In the genomic region with DNA sequence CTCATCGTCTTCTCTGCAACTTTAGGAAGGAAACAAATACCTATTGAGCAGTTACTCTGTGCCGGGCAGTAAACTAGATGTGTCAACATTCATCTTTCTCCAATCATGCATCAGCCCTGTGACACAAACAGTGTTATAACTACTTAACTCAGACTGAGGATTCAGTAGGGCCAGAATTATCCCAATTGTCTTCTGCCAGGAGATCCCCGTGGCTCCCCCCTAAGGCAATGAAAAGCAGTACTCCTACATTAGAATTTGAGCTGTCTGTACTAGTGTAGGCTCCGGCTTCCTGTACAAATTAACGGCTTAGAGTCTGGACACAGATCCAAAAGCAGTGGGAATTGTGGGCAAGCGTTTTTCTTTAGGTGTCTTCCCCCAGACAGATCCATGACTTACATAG, we compare ENCODE assay signal across 8 mouse cellular contexts. TPM values are rescaled to one million over a fixed set of nuclear protein-coding genes. Genes with fewer than 3 reads are reported as not detected.
DNase-seq lines count a peak whose midpoint lies in the region; ATAC-seq and TF ChIP-seq lines count a peak whose summit lies in the region.

No protein-coding gene starts in this region.

- no peaks in the 10 kb centered on the region for H3K9me3 ChIP-seq in forebrain, postnatal 0 days (ENCODE audit: low read length)
- no peaks in the 10 kb centered on the region for H3K9me3 ChIP-seq in liver, embryonic 16.5 days (replicated peaks; ENCODE audit: control insufficient read depth, low read length)

- H3K27me3 ChIP-seq in C2C12 (ENCODE audit: control insufficient read depth, insufficient read depth, insufficient read length), result no peaks in the 10 kb centered on the region
- no peaks in the 10 kb centered on the region for H3K27me3 ChIP-seq in forebrain, postnatal 0 days (ENCODE audit: insufficient read depth, low read length)
- no peaks in the 10 kb centered on the region for H3K27me3 ChIP-seq in liver, embryonic 16.5 days (ENCODE audit: control insufficient read depth, insufficient read depth, low read depth, low read length)

- whole genome bisulfite sequencing in forebrain, postnatal 0 days, result 70% methylated on average over 6 of the region's 6 CpGs
- 51% methylated on average over 6 of the region's 6 CpGs for WGBS in liver, embryonic 16.5 days (ENCODE audit: insufficient replicate concordance)

- ATAC-seq in forebrain, postnatal 0 days, result no peak
- ATAC-seq in liver, embryonic 16.5 days (ENCODE audit: low read depth), result no peak

- no peak overlapping the region for H3ac ChIP-seq in C2C12 (ENCODE audit: control insufficient read depth, insufficient read length, low read depth)

- peaks cover 46% of the 10 kb centered on the region for H3K79me3 ChIP-seq in C2C12 (ENCODE audit: low read depth)

- peak overlapping the region; percentile 83 for H3K4me2 ChIP-seq in forebrain, postnatal 0 days (ENCODE audit: low read depth)
- peak overlapping the region; percentile 69 for H3K4me2 ChIP-seq in liver, embryonic 16.5 days (ENCODE audit: low read depth, low read length)

- peak overlapping the region; percentile 97; the same call in 1 of the 2 replicates for H3K27ac ChIP-seq in gastrocnemius, adult 2 months
- 0 out of 2 replicates have a peak overlapping the region, but pooled peaks have one; percentile 71 for H3K27ac ChIP-seq in forebrain, postnatal 0 days (ENCODE audit: low read depth, low read length)
- H3K27ac ChIP-seq in liver, embryonic 16.5 days (ENCODE audit: low read length), result no peak overlapping the region

- H3K4me3 ChIP-seq in gastrocnemius, adult 2 months, result peak overlapping the region; percentile 85
- peak overlapping the region; percentile 90 for H3K4me3 ChIP-seq in C2C12 (ENCODE audit: insufficient read depth, poor library complexity, severe bottlenecking)
- peak overlapping the region; percentile 78 for H3K4me3 ChIP-seq in forebrain, postnatal 0 days (ENCODE audit: low read depth, low read length)
- no peak overlapping the region for H3K4me3 ChIP-seq in liver, embryonic 16.5 days (ENCODE audit: low read depth, low read length)

- peak overlapping the region; percentile 60; the same call in 1 of the 2 replicates for H3K9ac ChIP-seq in forebrain, postnatal 0 days
- H3K9ac ChIP-seq in liver, embryonic 16.5 days (ENCODE audit: low read depth, low read length), result no peak overlapping the region

- intact Hi-C loops in gastrocnemius, adult 2 months (cut with DNase I), result loop anchor here (5.0 kb wide), 1 partner anchor 288 kb away; no protein-coding TSS in a partner anchor

- no peak for DNase-seq in gastrocnemius, adult 2 months
- DNase-seq in gastrocnemius, postnatal 25 days, result no peak
- DNase-seq in forebrain, postnatal 0 days, result no peak
- DNase-seq in ovary, postnatal 36 days (ENCODE audit: low spot score), result no peak
- DNase-seq in cerebellum, postnatal 25 days, result no peak
- DNase-seq in frontal cortex, adult 2 months (ENCODE audit: extremely low spot score in 1 of 2, low spot score in 1 of 2), result no peak

- no peak for TF ChIP-seq CTCF in gastrocnemius, adult 2 months (IDR thresholded peaks at IDR 0.05)
- TF ChIP-seq CTCF in C2C12 (IDR thresholded peaks at IDR 0.05; ENCODE audit: control insufficient read depth, insufficient read depth, insufficient read length), result no peak
- TF ChIP-seq CTCF in forebrain, postnatal 0 days (IDR thresholded peaks at IDR 0.05; ENCODE audit: low read depth), result peak; percentile 23; the same call in 1 of the 2 replicates

- peaks cover 41% of the 10 kb centered on the region for H3K36me3 ChIP-seq in C2C12 (ENCODE audit: control insufficient read depth, insufficient read depth)
- H3K36me3 ChIP-seq in forebrain, postnatal 0 days (ENCODE audit: insufficient read depth), result peaks cover 43% of the 10 kb centered on the region
- H3K36me3 ChIP-seq in liver, embryonic 16.5 days (ENCODE audit: control insufficient read depth, insufficient read depth), result peaks cover 22% of the 10 kb centered on the region

- 0 out of 2 replicates have a peak, but pooled peaks cover 8% of the 10 kb centered on the region for H3K4me1 ChIP-seq in forebrain, postnatal 0 days (ENCODE audit: insufficient read depth)
- peaks cover 19% of the 10 kb centered on the region for H3K4me1 ChIP-seq in liver, embryonic 16.5 days (ENCODE audit: control insufficient read depth, low read depth, low read length)

- peaks cover 62% of the 10 kb centered on the region for H3K79me2 ChIP-seq in C2C12 (ENCODE audit: control insufficient read depth, insufficient read depth)

TF ChIP-seq in C2C12, 6 proteins besides CTCF, POLR2A, EP300 and RAD21:
- no peak for TF ChIP-seq CEBPB (IDR thresholded peaks at IDR 0.05; ENCODE audit: low read depth)
- TF ChIP-seq MAX (IDR thresholded peaks at IDR 0.05), result no peak
- no peak for TF ChIP-seq USF1 (IDR thresholded peaks at IDR 0.05; ENCODE audit: low read depth)
- TF ChIP-seq FOSL1 (IDR thresholded peaks at IDR 0.05; ENCODE audit: insufficient read depth, low read length, poor library complexity, severe bottlenecking), result no peak
- no peak for TF ChIP-seq MYOD1 (IDR thresholded peaks at IDR 0.05; ENCODE audit: control insufficient read depth, insufficient read length, low read depth)
- no peak for TF ChIP-seq MYOG (IDR thresholded peaks at IDR 0.05; ENCODE audit: control insufficient read depth, extremely low read depth, insufficient read length)

RNA-seq across cellular contexts. Expression of gene Fen1, which starts 1.1 kb away (rescaled TPM):
- total RNA-seq in gastrocnemius, adult 2 months (2021), result 1 to 10 TPM; 4.0 to 4.3 TPM
- 1 to 10 TPM; 2.9 to 3.7 TPM for total RNA-seq in gastrocnemius, postnatal 25 days (2021)
- polyA plus RNA-seq in C2C12 (2012; fragmentation: generic; extraction: Trizol), result 83.7 TPM
- 23.4 and 24.6 TPM in 2 replicates for total RNA-seq in forebrain, postnatal 0 days (2014; rRNA removed)
- 28.7 and 30.8 TPM in 2 replicates for polyA plus RNA-seq in forebrain, postnatal 0 days (2015; fragmentation: Nextera tagmentation; extraction: Ambion mirVana)
- polyA plus RNA-seq in liver, embryonic 16.5 days (2015; fragmentation: Nextera tagmentation; extraction: Ambion mirVana), result 114 and 125 TPM in 2 replicates
- 11.2 and 13.9 TPM in 2 replicates for polyA plus RNA-seq in frontal cortex, adult 2 months (2012; rRNA removed)

RNA-seq across cellular contexts. Expression of gene Tmem258, which starts 1.2 kb away (rescaled TPM):
- 10 to 100 TPM; 80.3 to 98.7 TPM for total RNA-seq in gastrocnemius, adult 2 months (2021)
- total RNA-seq in gastrocnemius, postnatal 25 days (2021), result 10 to 100 TPM; 81.8 to 94.5 TPM
- 339 TPM for polyA plus RNA-seq in C2C12 (2012; fragmentation: generic; extraction: Trizol)
- 102 and 135 TPM in 2 replicates for total RNA-seq in forebrain, postnatal 0 days (2014; rRNA removed)
- polyA plus RNA-seq in forebrain, postnatal 0 days (2015; fragmentation: Nextera tagmentation; extraction: Ambion mirVana), result 310 and 398 TPM in 2 replicates
- 277 and 304 TPM in 2 replicates for polyA plus RNA-seq in liver, embryonic 16.5 days (2015; fragmentation: Nextera tagmentation; extraction: Ambion mirVana)
- polyA plus RNA-seq in frontal cortex, adult 2 months (2012; rRNA removed), result 53.8 and 63.9 TPM in 2 replicates

RNA-seq across cellular contexts. Expression of gene Fads1, which starts 22.4 kb away (rescaled TPM):
- 1 to 10 TPM; 4.2 to 9.9 TPM for total RNA-seq in gastrocnemius, adult 2 months (2021)
- total RNA-seq in gastrocnemius, postnatal 25 days (2021), result 1 to 10 TPM; 6.9 to 8.2 TPM
- polyA plus RNA-seq in C2C12 (2012; fragmentation: generic; extraction: Trizol), result 62.3 TPM
- 142 and 176 TPM in 2 replicates for total RNA-seq in forebrain, postnatal 0 days (2014; rRNA removed)
- polyA plus RNA-seq in forebrain, postnatal 0 days (2015; fragmentation: Nextera tagmentation; extraction: Ambion mirVana), result 113 and 153 TPM in 2 replicates
- 79.4 and 92.4 TPM in 2 replicates for polyA plus RNA-seq in liver, embryonic 16.5 days (2015; fragmentation: Nextera tagmentation; extraction: Ambion mirVana)
- 200 and 219 TPM in 2 replicates for polyA plus RNA-seq in frontal cortex, adult 2 months (2012; rRNA removed)

RNA-seq across cellular contexts. Expression of gene Myrf, which starts 35.5 kb away (rescaled TPM):
- total RNA-seq in gastrocnemius, adult 2 months (2021), result not detected
- not detected for total RNA-seq in gastrocnemius, postnatal 25 days (2021)
- polyA plus RNA-seq in C2C12 (2012; fragmentation: generic; extraction: Trizol), result 0.21 TPM
- 0.54 and 0.81 TPM in 2 replicates for total RNA-seq in forebrain, postnatal 0 days (2014; rRNA removed)
- polyA plus RNA-seq in forebrain, postnatal 0 days (2015; fragmentation: Nextera tagmentation; extraction: Ambion mirVana), result 0.20 and 0.47 TPM in 2 replicates
- polyA plus RNA-seq in liver, embryonic 16.5 days (2015; fragmentation: Nextera tagmentation; extraction: Ambion mirVana), result 3.1 and 3.9 TPM in 2 replicates
- polyA plus RNA-seq in frontal cortex, adult 2 months (2012; rRNA removed), result 13.4 and 14.4 TPM in 2 replicates
